Mouse (Mus musculus) heart, adult 2 months (tissue): ENCODE data around the gene Klc4.

Source experiments
- CTCF ChIP-seq: fragments of 200-600 bp; IDR thresholded peaks from 2 replicates; pipeline ENCODE4 v1.8.1; 2022; ENCODE audit warnings: antibody characterized with exemption, mild to moderate bottlenecking, moderate library complexity
- EP300 ChIP-seq: fragments of 200-500 bp; IDR thresholded peaks from 2 replicates; pipeline ENCODE4 v1.6.1; 2011; ENCODE audit warnings: low read depth, low read length, control low read depth; ENCODE audit not compliant: insufficient read depth
- POLR2A ChIP-seq: fragments of 200-500 bp; IDR thresholded peaks from 2 replicates; pipeline ENCODE4 v1.6.1; 2011; ENCODE audit warnings: mild to moderate bottlenecking, low read depth, low read length, control low read depth; ENCODE audit not compliant: insufficient read depth

- TF ChIP-seq EP300 = no peak
- no peak for TF ChIP-seq POLR2A
- no peak for TF ChIP-seq CTCF
Measured at GRCm38 (mm10) chr17:46656054-46656453, 10.2 kb upstream of the Klc4 start.
